7 mouse cellular contexts compared by ENCODE assay signal in genomic region chr2:170130780-170131645, GRCm38 (mm10). TPM values are rescaled to one million over a fixed set of nuclear protein-coding genes. Genes with fewer than 3 reads are reported as not detected.
DNase-seq lines count a peak whose midpoint lies in the region; ATAC-seq lines count a peak whose summit lies in the region.

No protein-coding gene starts in this region.

- ATAC-seq in limb, embryonic 13.5 days (ENCODE audit: low FRiP score, low read depth): peak; percentile 91
- ATAC-seq in midbrain, embryonic 15.5 days (replicated peaks): peak; percentile 90

- no peaks in the 10 kb centered on the region for H3K36me3 ChIP-seq in limb, embryonic 13.5 days
- no peaks in the 10 kb centered on the region for H3K36me3 ChIP-seq in midbrain, embryonic 15.5 days (replicated peaks)

- peak overlapping the region; percentile 88 for H3K4me3 ChIP-seq in limb, embryonic 13.5 days
- peak overlapping the region; percentile 65 for H3K4me3 ChIP-seq in midbrain, embryonic 15.5 days

- under 1% methylated on average over 83 of the region's 122 CpGs for WGBS in limb, embryonic 13.5 days
- WGBS in midbrain, embryonic 15.5 days: 0% methylated on average over 33 of the region's 122 CpGs

- H3K4me2 ChIP-seq in limb, embryonic 13.5 days (replicated peaks): peak overlapping the region; percentile 76
- H3K4me2 ChIP-seq in midbrain, embryonic 15.5 days: peak overlapping the region; percentile 65

- H3K4me1 ChIP-seq in limb, embryonic 13.5 days: peaks cover 65% of the 10 kb centered on the region
- peaks cover 50% of the 10 kb centered on the region for H3K4me1 ChIP-seq in midbrain, embryonic 15.5 days

- peak overlapping the region; percentile 92 for H3K27ac ChIP-seq in limb, embryonic 13.5 days
- H3K27ac ChIP-seq in midbrain, embryonic 15.5 days: peak overlapping the region; percentile 70

- no peaks in the 10 kb centered on the region for H3K27me3 ChIP-seq in limb, embryonic 13.5 days
- H3K27me3 ChIP-seq in midbrain, embryonic 15.5 days (replicated peaks): no peaks in the 10 kb centered on the region; the same call in 1 of the 2 replicates

- H3K9me3 ChIP-seq in limb, embryonic 13.5 days: no peaks in the 10 kb centered on the region
- H3K9me3 ChIP-seq in midbrain, embryonic 15.5 days: no peaks in the 10 kb centered on the region

- peak; percentile 92 to 96 for DNase-seq in adrenal gland, adult (ENCODE audit: inconsistent age in 2 of 2, low spot score in 1 of 2)
- peak; percentile 84 for DNase-seq in embryo, embryonic 11.5 days (ENCODE audit: low read depth, low spot score)
- peak; percentile 99 for DNase-seq in heart, adult 11 months
- peak; percentile 80 for DNase-seq in kidney, adult 11 months
- peak; percentile 81 to 85 for DNase-seq in spleen, adult 18-20 months

- peak overlapping the region; percentile 97 for H3K9ac ChIP-seq in limb, embryonic 13.5 days
- peak overlapping the region; percentile 65 for H3K9ac ChIP-seq in midbrain, embryonic 15.5 days

RNA-seq across cellular contexts. Expression of gene Zfp217, which starts 16.9 kb away (rescaled TPM):
- polyA plus RNA-seq in limb, embryonic 13.5 days (2015; fragmentation: Nextera tagmentation; extraction: Ambion mirVana): 4.5 and 4.6 TPM in 2 replicates
- polyA plus RNA-seq in midbrain, embryonic 15.5 days (2015; fragmentation: Nextera tagmentation; extraction: Ambion mirVana): 1.4 TPM in 2 replicates

Comparison
In these comparisons a context has a peak if more than half of its experiments do, and no peak if none do; other contexts are left out.
1. Peak in every context shown above with its lines: DNase-seq, ATAC-seq, H3K4me3 ChIP-seq and H3K27ac ChIP-seq.